Mouse (Mus musculus) cerebellum, adult 2 months (tissue): ENCODE results near the gene Fen1.

Experiments
- CTCF ChIP-seq: fragments of 200-500 bp; IDR thresholded peaks from 2 replicates; pipeline ENCODE4 v1.5.1; 2011; ENCODE audit warnings: low read depth, mild to moderate bottlenecking, control low read depth, low read length, moderate library complexity, borderline replicate concordance; ENCODE audit not compliant: insufficient read depth
- POLR2A ChIP-seq: fragments of 200-500 bp; IDR thresholded peaks from 2 replicates; pipeline ENCODE4 v1.6.1; 2011; ENCODE audit warnings: low read length, control low read depth, borderline replicate concordance; ENCODE audit not compliant: insufficient read depth

- TF ChIP-seq CTCF, result no peak
- TF ChIP-seq POLR2A, result no peak
Observed at GRCm38 (mm10) chr19:10171846-10172245, 32.1 kb downstream of the Fen1 start.
